Mouse (Mus musculus): ENCODE data around the gene Mtif2. TPM values are rescaled to one million over a fixed set of nuclear protein-coding genes. Genes with fewer than 3 reads are reported as not detected.

Gene Mtif2
- polyA plus RNA-seq, 1 experiment: 38.7 TPM

DNA sequence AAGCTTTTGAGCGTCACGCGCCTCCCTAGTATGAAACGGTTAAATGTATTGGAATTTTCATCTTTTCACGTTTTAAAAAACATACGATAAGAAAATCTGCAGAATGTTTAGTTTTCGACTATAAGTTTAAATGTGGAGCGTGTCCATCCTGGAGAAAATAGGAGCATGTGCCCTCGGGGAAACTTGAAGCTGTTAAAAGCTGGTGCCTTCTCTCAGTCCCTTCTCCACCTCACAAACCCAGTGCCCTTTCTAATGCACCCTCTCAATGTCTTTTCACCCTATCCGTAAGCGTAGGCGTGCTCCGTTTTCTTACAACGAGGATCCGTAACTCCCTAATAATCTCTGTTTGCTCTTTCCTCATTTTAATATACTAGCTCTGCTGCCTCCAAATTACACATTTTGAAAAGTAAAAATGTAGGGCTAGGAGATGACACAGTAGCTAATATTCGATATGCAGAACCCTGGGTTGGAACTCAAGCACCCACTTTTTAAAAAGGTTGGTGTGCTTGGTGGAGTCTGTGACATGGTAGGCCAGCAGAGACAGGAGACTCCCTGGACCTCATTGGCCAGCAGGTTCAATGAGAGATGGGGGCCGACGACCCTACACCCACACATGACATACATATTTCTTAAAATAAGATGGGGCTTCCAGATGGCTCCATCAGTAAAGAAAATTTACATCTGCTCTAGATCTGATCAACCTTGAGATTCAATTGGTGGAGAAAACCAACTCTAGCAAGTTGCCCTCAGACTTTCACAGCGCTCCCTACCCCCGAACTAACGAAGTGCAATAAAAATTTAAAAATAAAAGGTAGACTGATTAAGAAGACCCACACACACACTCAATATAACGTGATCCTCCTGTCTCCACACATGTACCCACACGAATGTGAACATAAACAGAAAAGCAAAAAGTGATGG lies 22.6 kb downstream of the Mtif2 start:
- H3K4me1 ChIP-seq (ENCODE audit: control insufficient read depth, insufficient read depth, low read length): no peaks in the 10 kb centered on the region
- H3K36me3 ChIP-seq (ENCODE audit: control insufficient read depth, insufficient read depth, low read length, poor library complexity, severe bottlenecking): peaks cover 35% of the 10 kb centered on the region
- H3K9ac ChIP-seq (ENCODE audit: low read depth, poor library complexity, severe bottlenecking): peak overlapping the region; percentile 98
- no peaks in the 10 kb centered on the region for H3K27me3 ChIP-seq (ENCODE audit: control insufficient read depth, insufficient read depth, low read length, poor library complexity, severe bottlenecking)
- H3K9me3 ChIP-seq (replicated peaks; ENCODE audit: control insufficient read depth, insufficient read depth, low read length, poor library complexity, severe bottlenecking): no peaks in the 10 kb centered on the region
- TF ChIP-seq POLR2A (IDR thresholded peaks at IDR 0.05; ENCODE audit: insufficient read depth, low read length) (no peak), CTCF (IDR thresholded peaks at IDR 0.05; ENCODE audit: low read depth, low read length) (no peak), EP300 (IDR thresholded peaks at IDR 0.05; ENCODE audit: insufficient read depth, low read depth, low read length) (no peak)
- peak overlapping the region; percentile 76 for H3K27ac ChIP-seq (ENCODE audit: insufficient read depth, low read length)
- H3K4me3 ChIP-seq (ENCODE audit: low read depth, low read length): peak overlapping the region; percentile 99

DNA sequence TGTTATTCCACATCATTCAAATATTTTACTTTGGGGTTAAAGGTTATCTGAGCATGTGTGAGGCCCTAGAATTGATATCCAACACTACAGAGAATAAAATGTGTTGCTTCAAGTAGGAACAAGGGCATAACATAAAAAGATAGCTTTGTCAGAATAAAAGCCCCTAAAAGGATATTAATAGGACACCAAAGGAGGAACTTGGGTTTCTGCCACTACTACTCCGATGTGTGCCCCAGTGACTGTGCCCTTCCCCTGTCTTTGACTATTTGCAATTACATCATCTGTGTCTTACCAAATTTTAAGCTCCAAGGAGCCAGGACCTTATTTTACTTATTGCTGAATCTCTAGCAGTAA lies 23.2 kb downstream of the Mtif2 start:
- TF ChIP-seq POLR2A (IDR thresholded peaks at IDR 0.05; ENCODE audit: insufficient read depth, low read length) (no peak), CTCF (IDR thresholded peaks at IDR 0.05; ENCODE audit: low read depth, low read length) (no peak), EP300 (IDR thresholded peaks at IDR 0.05; ENCODE audit: insufficient read depth, low read depth, low read length) (no peak)
- H3K4me1 ChIP-seq (ENCODE audit: control insufficient read depth, insufficient read depth, low read length): no peaks in the 10 kb centered on the region
- no peak overlapping the region for H3K4me3 ChIP-seq (ENCODE audit: low read depth, low read length)
- H3K27me3 ChIP-seq (ENCODE audit: control insufficient read depth, insufficient read depth, low read length, poor library complexity, severe bottlenecking): no peaks in the 10 kb centered on the region
- peaks cover 29% of the 10 kb centered on the region for H3K36me3 ChIP-seq (ENCODE audit: control insufficient read depth, insufficient read depth, low read length, poor library complexity, severe bottlenecking)
- no peak overlapping the region for H3K27ac ChIP-seq (ENCODE audit: insufficient read depth, low read length)
- no peak overlapping the region; the same call in 1 of the 2 replicates for H3K9ac ChIP-seq (ENCODE audit: low read depth, poor library complexity, severe bottlenecking)
- no peaks in the 10 kb centered on the region for H3K9me3 ChIP-seq (replicated peaks; ENCODE audit: control insufficient read depth, insufficient read depth, low read length, poor library complexity, severe bottlenecking)

- no peak overlapping the region for H3K27ac ChIP-seq (ENCODE audit: insufficient read depth, low read length)
- no peaks in the 10 kb centered on the region for H3K36me3 ChIP-seq (ENCODE audit: control insufficient read depth, insufficient read depth, low read length, poor library complexity, severe bottlenecking)
- H3K9me3 ChIP-seq (replicated peaks; ENCODE audit: control insufficient read depth, insufficient read depth, low read length, poor library complexity, severe bottlenecking): no peaks in the 10 kb centered on the region
- no peak overlapping the region for H3K9ac ChIP-seq (ENCODE audit: low read depth, poor library complexity, severe bottlenecking)
- TF ChIP-seq EP300 (IDR thresholded peaks at IDR 0.05; ENCODE audit: insufficient read depth, low read depth, low read length) (no peak), CTCF (IDR thresholded peaks at IDR 0.05; ENCODE audit: low read depth, low read length) (no peak), POLR2A (IDR thresholded peaks at IDR 0.05; ENCODE audit: insufficient read depth, low read length) (no peak)
- no peaks in the 10 kb centered on the region for H3K4me1 ChIP-seq (ENCODE audit: control insufficient read depth, insufficient read depth, low read length)
- no peaks in the 10 kb centered on the region for H3K27me3 ChIP-seq (ENCODE audit: control insufficient read depth, insufficient read depth, low read length, poor library complexity, severe bottlenecking)
- H3K4me3 ChIP-seq (ENCODE audit: low read depth, low read length): no peak overlapping the region
Observed at GRCm38 (mm10) chr11:29560452-29560851, 34.2 kb downstream of the Mtif2 start.

DNA sequence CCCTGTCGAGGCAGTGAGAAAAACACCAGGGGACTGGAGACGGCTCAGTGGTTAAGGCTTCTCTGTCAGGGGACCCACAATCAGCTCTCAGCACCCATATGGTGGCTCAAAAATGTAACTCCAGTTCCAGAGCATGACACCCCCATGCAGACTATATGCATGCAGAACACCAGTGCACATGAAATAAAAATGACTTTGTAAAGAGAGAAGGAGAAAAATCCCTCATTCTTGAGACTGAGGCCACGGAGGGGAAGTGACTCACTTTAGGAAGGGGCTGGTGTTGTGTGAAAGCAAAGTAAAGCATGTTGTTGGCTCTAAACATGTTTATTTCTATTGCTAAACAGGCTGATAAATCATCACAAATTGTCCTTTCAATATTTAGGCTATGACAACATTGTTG lies 34.8 kb downstream of the Mtif2 start:
- no peaks in the 10 kb centered on the region for H3K36me3 ChIP-seq (ENCODE audit: control insufficient read depth, insufficient read depth, low read length, poor library complexity, severe bottlenecking)
- H3K4me1 ChIP-seq (ENCODE audit: control insufficient read depth, insufficient read depth, low read length): no peaks in the 10 kb centered on the region
- no peak overlapping the region for H3K9ac ChIP-seq (ENCODE audit: low read depth, poor library complexity, severe bottlenecking)
- no peak overlapping the region for H3K4me3 ChIP-seq (ENCODE audit: low read depth, low read length)
- H3K27ac ChIP-seq (ENCODE audit: insufficient read depth, low read length): no peak overlapping the region
- TF ChIP-seq POLR2A (IDR thresholded peaks at IDR 0.05; ENCODE audit: insufficient read depth, low read length) (no peak), CTCF (IDR thresholded peaks at IDR 0.05; ENCODE audit: low read depth, low read length) (no peak), EP300 (IDR thresholded peaks at IDR 0.05; ENCODE audit: insufficient read depth, low read depth, low read length) (no peak)
- H3K27me3 ChIP-seq (ENCODE audit: control insufficient read depth, insufficient read depth, low read length, poor library complexity, severe bottlenecking): no peaks in the 10 kb centered on the region
- H3K9me3 ChIP-seq (replicated peaks; ENCODE audit: control insufficient read depth, insufficient read depth, low read length, poor library complexity, severe bottlenecking): no peaks in the 10 kb centered on the region

- H3K4me1 ChIP-seq (ENCODE audit: control insufficient read depth, insufficient read depth, low read length): no peaks in the 10 kb centered on the region
- no peak overlapping the region for H3K4me3 ChIP-seq (ENCODE audit: low read depth, low read length)
- H3K9ac ChIP-seq (ENCODE audit: low read depth, poor library complexity, severe bottlenecking): no peak overlapping the region
- H3K36me3 ChIP-seq (ENCODE audit: control insufficient read depth, insufficient read depth, low read length, poor library complexity, severe bottlenecking): no peaks in the 10 kb centered on the region
- H3K27ac ChIP-seq (ENCODE audit: insufficient read depth, low read length): no peak overlapping the region
- no peaks in the 10 kb centered on the region for H3K27me3 ChIP-seq (ENCODE audit: control insufficient read depth, insufficient read depth, low read length, poor library complexity, severe bottlenecking)
- TF ChIP-seq POLR2A (IDR thresholded peaks at IDR 0.05; ENCODE audit: insufficient read depth, low read length): no peak
- TF ChIP-seq CTCF (IDR thresholded peaks at IDR 0.05; ENCODE audit: low read depth, low read length): no peak
- no peak for TF ChIP-seq EP300 (IDR thresholded peaks at IDR 0.05; ENCODE audit: insufficient read depth, low read depth, low read length)
- H3K9me3 ChIP-seq (replicated peaks; ENCODE audit: control insufficient read depth, insufficient read depth, low read length, poor library complexity, severe bottlenecking): no peaks in the 10 kb centered on the region
Observed at GRCm38 (mm10) chr11:29563406-29563805, 37.2 kb downstream of the Mtif2 start.

DNA sequence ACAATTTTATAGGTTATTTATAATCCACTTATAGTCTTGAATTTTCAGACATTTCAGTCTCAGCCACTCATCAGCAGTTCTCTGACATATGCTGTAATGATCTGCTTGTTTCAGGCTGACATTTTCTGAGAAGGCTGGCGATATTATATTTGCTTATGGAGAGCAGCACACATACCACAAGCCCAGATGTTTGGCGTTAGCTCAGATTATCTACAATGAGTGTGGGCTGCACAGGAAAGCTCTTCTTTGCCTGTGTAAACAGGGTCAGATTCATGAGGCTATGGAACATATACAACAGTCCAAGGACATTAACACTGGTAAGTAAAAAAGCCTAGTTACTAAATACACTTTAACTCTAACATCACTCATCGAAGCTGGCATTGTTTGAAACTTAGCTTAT lies 45.3 kb downstream of the Mtif2 start:
- H3K4me3 ChIP-seq (ENCODE audit: low read depth, low read length): no peak overlapping the region
- H3K4me1 ChIP-seq (ENCODE audit: control insufficient read depth, insufficient read depth, low read length): no peaks in the 10 kb centered on the region
- H3K9me3 ChIP-seq (replicated peaks; ENCODE audit: control insufficient read depth, insufficient read depth, low read length, poor library complexity, severe bottlenecking): no peaks in the 10 kb centered on the region
- no peaks in the 10 kb centered on the region for H3K27me3 ChIP-seq (ENCODE audit: control insufficient read depth, insufficient read depth, low read length, poor library complexity, severe bottlenecking)
- TF ChIP-seq CTCF (IDR thresholded peaks at IDR 0.05; ENCODE audit: low read depth, low read length): no peak
- TF ChIP-seq POLR2A (IDR thresholded peaks at IDR 0.05; ENCODE audit: insufficient read depth, low read length): no peak
- no peak for TF ChIP-seq EP300 (IDR thresholded peaks at IDR 0.05; ENCODE audit: insufficient read depth, low read depth, low read length)
- no peak overlapping the region for H3K27ac ChIP-seq (ENCODE audit: insufficient read depth, low read length)
- H3K36me3 ChIP-seq (ENCODE audit: control insufficient read depth, insufficient read depth, low read length, poor library complexity, severe bottlenecking): no peaks in the 10 kb centered on the region
- H3K9ac ChIP-seq (ENCODE audit: low read depth, poor library complexity, severe bottlenecking): no peak overlapping the region
